Mouse (Mus musculus) NIH3T3 (cell line): ENCODE data around the gene Zfp354b.

Experiments used
- DNase-seq: peaks from one replicate; pipeline ENCODE4 v3.0.0-alpha.2; 2012; ENCODE audit warnings: low read depth

Gene Zfp354b

GRCm38 (mm10) chr11:50883756-50884155 lies 47.7 kb downstream of the Zfp354b start:
- peak; percentile 9 for DNase-seq

- no peak for DNase-seq
These were observed 52.8 kb downstream of the Zfp354b start for GRCm38 (mm10) chr11:50878641-50879040.
